Mouse (Mus musculus): ENCODE results near the gene Dscam.

Gene Dscam

DNA sequence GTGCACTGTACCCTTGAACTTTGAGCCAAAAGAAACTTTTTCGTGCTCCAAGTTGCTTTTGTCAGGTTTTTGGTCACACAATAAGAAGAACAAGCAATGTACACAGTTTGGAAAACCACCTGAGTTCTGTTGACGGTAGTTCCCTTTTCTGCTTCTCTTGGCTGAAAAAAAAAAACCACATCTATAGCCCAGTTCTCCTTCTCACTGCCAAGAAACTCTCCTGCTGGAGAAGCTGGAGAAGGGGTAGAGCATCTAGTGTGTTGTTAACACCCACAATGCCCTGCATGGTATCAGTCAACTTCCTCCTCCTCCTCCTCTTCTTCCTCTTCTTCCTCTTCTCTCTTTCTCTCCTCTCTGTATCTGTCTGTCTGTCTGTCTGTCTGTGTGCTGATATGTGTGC, 65.3 kb downstream of the Dscam start:
- DNase-seq (ENCODE audit: low read depth): no peak

DNA sequence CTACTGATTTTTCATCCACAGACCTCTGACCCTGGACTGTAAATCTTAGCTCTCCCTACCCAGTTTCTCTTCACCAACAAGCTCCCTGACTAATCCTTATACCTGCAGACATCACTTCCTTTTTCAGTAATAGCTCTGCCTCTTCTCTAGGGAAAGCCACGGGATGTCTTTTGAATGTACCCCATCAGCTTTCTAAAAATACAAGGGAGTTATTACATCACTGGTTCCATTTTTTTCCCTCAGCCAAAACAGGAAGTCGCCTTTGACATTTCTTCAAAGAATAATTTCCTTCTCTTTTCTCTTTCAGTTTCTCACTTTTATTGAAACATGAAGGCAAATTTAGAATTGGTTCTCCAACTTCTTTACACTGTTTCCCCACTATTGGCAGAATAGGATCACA, 67.5 kb downstream of the Dscam start:
- no peak for DNase-seq (ENCODE audit: low read depth)

DNA sequence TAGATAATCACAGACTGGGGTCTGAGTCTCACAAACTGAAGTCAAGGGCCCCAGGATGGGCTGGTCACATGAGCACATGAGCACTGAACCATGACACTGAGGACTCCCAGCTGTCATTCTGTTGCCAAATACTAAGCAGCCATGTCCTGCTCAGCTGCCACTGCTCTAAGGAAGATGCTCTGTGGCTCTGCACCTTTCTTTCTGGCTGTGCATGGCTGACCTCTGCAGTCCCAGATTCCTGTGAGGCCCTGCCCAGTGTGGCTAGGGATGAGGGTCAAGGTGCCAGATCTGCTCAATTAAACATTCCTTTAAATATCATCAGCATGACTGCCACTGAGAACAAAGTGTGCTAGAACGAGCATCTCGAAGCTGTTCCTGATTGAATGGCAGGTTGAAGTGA, 70.5 kb downstream of the Dscam start:
- no peak for DNase-seq (ENCODE audit: low read depth)

DNA sequence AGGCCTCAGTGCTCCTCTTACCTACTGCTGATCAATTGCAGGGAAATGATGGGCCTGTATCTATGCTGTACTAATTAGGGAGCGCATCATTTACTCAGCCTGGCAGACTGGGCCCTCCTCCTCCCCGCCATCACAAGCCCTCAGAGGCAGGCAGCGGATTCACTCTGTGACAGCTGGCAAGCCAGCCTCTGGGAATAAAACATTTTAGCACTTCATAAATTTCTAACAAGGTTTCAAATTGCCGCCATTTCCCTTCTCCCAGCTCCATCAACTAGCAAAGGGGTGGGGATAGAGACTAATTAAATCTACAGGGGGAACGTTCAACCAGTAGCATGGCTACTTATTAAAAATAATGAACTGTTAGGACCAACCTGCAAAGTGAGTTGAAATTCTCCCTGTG, 72.0 kb downstream of the Dscam start:
- no peak for DNase-seq (ENCODE audit: low read depth)

- DNase-seq (ENCODE audit: low read depth): no peak
Measured at GRCm38 (mm10) chr16:97096709-97097108, 73.8 kb downstream of the Dscam start.

- no peak for DNase-seq (ENCODE audit: low read depth)
Measured at GRCm38 (mm10) chr16:97095496-97095895, 75.1 kb downstream of the Dscam start.

DNA sequence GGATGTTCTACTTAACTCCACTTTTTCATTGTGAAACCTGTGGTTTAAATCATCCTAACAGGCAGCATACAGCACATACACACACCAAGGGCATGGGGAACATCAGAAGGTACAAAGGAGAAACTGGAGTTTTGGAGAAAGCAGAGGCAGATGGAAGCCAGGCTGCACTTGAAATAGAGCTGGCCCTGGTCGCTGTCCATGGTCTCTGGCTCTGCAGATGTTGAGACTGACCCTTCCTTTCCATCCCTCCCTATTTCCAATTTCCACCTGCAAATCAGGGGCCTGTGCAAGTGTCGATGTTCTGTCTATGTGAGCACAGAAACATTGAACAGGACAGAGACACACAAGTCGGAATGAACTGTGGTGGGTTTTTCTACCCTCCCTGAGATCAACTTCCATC, 81.2 kb downstream of the Dscam start:
- no peak for DNase-seq (ENCODE audit: low read depth)

DNA sequence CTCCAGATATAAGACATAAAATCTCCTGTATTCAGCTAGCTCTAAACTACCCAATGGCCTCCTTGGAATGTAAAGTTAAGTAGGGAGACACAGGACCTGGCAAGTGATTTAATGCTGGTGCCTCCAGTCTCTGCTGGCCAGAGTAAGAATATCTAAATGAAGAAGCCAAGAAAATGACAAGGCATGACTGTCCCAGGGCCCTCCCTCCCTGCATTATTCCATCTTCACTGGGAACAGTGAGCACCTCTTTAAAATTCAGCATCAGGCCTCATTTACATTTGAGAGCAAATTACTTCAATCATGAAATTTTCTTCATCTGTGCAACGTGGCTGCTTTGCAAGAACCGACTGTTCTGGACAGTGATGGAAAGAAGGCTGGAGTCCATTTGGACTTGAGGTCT, 86.9 kb downstream of the Dscam start:
- no peak for DNase-seq (ENCODE audit: low read depth)

GRCm38 (mm10) chr16:97075920-97076572, 94.5 kb downstream of the Dscam start:
- peak; percentile 8 for DNase-seq (ENCODE audit: low read depth)

- DNase-seq (ENCODE audit: low read depth): no peak
Measured at GRCm38 (mm10) chr16:97075137-97075902, 95.2 kb downstream of the Dscam start.

GRCm38 (mm10) chr16:97073847-97074246, 96.7 kb downstream of the Dscam start:
- no peak for DNase-seq (ENCODE audit: low read depth)

GRCm38 (mm10) chr16:97072624-97073023, 97.9 kb downstream of the Dscam start:
- no peak for DNase-seq (ENCODE audit: low read depth)

DNA sequence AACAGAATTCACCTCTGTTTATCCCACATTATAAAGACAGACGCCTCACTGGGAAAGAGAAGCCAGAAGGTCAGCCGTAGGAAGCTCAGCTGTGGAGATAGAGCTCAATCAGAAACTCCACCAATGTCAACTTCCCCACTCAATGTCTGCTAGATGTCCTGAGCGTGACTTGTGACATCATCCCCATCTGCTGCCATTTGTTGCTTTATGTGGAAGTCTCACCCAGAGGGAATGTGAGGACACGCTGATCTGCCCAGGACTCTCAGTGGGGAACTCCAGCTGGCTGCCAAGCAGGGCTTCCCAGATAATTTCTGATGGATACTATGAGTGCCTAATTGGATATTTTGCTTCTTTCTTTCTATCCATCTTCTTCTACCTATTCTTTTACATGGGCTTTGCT, 103.7 kb downstream of the Dscam start:
- DNase-seq (ENCODE audit: low read depth): no peak

- no peak for DNase-seq (ENCODE audit: low read depth)
Measured at GRCm38 (mm10) chr16:97062207-97062606, 108.3 kb downstream of the Dscam start.

- no peak for DNase-seq (ENCODE audit: low read depth)
Measured at GRCm38 (mm10) chr16:97061390-97061789, 109.2 kb downstream of the Dscam start.

DNA sequence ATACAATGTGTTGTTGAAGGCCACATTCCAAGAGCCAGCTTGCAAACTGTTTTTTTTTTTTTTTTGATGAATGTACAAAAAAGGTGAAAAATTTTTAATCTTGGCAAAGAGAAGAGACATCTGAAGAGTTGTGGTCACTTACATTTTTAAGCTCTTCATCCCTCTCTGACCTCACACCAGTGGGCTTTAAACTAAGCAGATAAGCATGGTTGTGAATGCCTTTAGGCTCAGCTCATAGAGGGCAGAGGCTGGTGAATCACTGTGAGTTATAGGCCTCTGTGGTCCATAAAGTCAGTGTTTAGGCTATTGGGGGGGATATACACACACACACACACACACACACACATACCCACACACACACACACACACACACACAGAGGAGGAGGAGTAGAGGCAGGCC, 109.8 kb downstream of the Dscam start:
- no peak for DNase-seq (ENCODE audit: low read depth)

GRCm38 (mm10) chr16:97060276-97060675, 110.3 kb downstream of the Dscam start:
- no peak for DNase-seq (ENCODE audit: low read depth)

DNA sequence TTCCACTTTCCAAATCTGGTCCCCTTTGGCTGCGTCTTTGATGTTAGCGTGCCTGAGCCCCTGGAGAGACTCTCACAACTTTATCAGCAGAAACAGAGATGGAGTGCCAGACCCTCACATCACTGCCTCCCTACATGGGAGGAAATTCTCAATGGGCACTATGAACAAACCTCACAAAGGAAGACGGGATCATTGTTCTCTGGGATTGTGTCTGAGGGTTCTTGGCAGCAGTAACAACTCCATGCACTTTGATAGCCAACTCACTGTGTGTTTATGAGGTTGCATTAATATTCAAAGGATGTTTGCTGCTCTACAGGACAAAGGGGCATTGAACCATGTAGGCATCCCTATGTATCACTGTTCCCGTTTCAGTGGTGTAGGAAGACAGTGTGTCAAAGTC, 135.3 kb downstream of the Dscam start:
- no peak for DNase-seq (ENCODE audit: low read depth)

GRCm38 (mm10) chr16:97033540-97034058, 137.0 kb downstream of the Dscam start:
- no peak for DNase-seq (ENCODE audit: low read depth)

DNA sequence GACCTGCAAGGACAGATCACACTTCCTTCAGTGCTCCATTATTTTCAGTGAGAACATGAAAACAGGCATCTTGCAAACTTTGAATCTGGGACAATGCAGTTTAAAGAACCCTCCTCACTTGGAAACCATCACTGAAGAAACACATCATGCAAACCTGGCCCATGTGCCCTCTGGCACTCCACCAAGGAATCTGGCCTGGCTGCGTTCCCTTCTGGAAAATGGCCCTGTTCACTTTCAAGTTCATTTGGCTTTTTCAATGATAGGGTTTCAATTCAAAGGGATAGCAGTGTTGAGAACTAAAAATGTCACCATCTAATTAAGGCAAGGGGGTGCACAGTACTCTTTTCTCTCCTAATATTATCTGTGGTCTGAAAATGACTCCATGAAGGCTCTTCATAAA, 142.9 kb downstream of the Dscam start:
- DNase-seq (ENCODE audit: low read depth): no peak

- DNase-seq (ENCODE audit: low read depth): no peak
Measured at GRCm38 (mm10) chr16:97026803-97027202, 143.7 kb downstream of the Dscam start.

GRCm38 (mm10) chr16:97024406-97024805, 146.1 kb downstream of the Dscam start:
- DNase-seq (ENCODE audit: low read depth): no peak

GRCm38 (mm10) chr16:97021496-97021895, 149.1 kb downstream of the Dscam start:
- no peak for DNase-seq (ENCODE audit: low read depth)

- DNase-seq (ENCODE audit: low read depth): no peak
Measured at GRCm38 (mm10) chr16:97018304-97018703, 152.2 kb downstream of the Dscam start.

Measured in 416B (cell line).